Mouse (Mus musculus) forebrain, embryonic 12.5 days (tissue): Measurements from ENCODE around the gene Ldhc. TPM values are rescaled to one million over a fixed set of nuclear protein-coding genes. Genes with fewer than 3 reads are reported as not detected.
"Not testable (repeated sequence)": the region's sequence is repeated elsewhere in the genome, so short reads cannot be mapped to it uniquely, and the experiment has no call there.

ENCODE experiments used
- ATAC-seq: fragments of 200-750 bp; cut with Nextera tagmentation; 2 replicates; pipeline ENCODE4 v1.8.0; 2017; ENCODE audit warnings: moderate TSS enrichment; ENCODE audit not compliant: low FRiP score
- H3K27ac ChIP-seq: fragments of 300-500 bp; sonication (generic); 2 replicates; pipeline ENCODE4 v1.5.1; 2016; ENCODE audit warnings: mild to moderate bottlenecking
- H3K27me3 ChIP-seq: fragments of 300-500 bp; sonication (generic); 2 replicates; pipeline ENCODE4 v1.6.1; 2016; ENCODE audit warnings: mild to moderate bottlenecking
- H3K36me3 ChIP-seq: fragments of 300-500 bp; sonication (generic); replicated peaks from 2 replicates; pipeline ENCODE4 v1.6.1; 2016; ENCODE audit warnings: mild to moderate bottlenecking
- H3K4me1 ChIP-seq: fragments of 300-500 bp; sonication (generic); 2 replicates; pipeline ENCODE4 v1.6.1; 2016
- H3K4me2 ChIP-seq: fragments of 300-500 bp; sonication (generic); 2 replicates; pipeline ENCODE4 v1.6.1; 2016; ENCODE audit warnings: mild to moderate bottlenecking, moderate library complexity
- H3K4me3 ChIP-seq: fragments of 300-500 bp; sonication (generic); replicated peaks from 2 replicates; pipeline ENCODE4 v1.5.1; 2016; ENCODE audit warnings: mild to moderate bottlenecking
- H3K9ac ChIP-seq: fragments of 300-500 bp; sonication (generic); 2 replicates; pipeline ENCODE4 v1.6.1; 2016; ENCODE audit warnings: mild to moderate bottlenecking
- H3K9me3 ChIP-seq: fragments of 300-500 bp; sonication (generic); 2 replicates; pipeline ENCODE4 v1.6.1; 2016
- WGBS: fragments of 180-500 bp; shearing (Covaris S2); methylation state at CpG from one replicate; pipeline ENCODE4 v1.1.7; 2016; 5-methylcytosine and 5-hydroxymethylcytosine counted together
- polyA plus RNA-seq: library from polyadenylated mRNA; unstranded; fragments of >200 nt; fragmentation: Nextera tagmentation; extraction: Ambion mirVana; gene quantifications from 2 replicates; pipeline ENCODE4 v1.2.1, GENCODE M21; 2016

Ldhc gene
- polyA plus RNA-seq, 1 experiment from 2014 or later, result not detected

DNA sequence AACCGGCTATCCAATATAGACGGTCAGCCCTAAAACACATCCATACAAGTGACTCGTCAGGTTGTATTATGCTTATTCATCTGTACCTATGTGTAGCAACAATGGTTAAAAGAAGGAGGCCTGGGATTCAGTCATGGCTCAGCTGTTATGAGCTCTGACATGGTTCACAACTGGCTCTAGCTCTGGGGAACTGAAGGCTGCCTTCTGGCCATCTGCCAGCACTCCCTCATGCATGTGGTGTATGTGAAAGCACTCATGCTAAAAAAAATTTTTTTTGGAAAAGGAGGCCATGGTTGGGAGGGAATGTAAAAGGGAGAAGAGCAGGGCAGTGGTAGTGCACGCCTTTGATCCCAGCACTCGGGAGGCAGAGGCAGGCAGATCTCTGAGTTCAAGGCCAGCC lies 18.8 kb downstream of the Ldhc start:
- no peaks in the 10 kb centered on the region for H3K9me3 ChIP-seq

GRCm38 (mm10) chr7:46880992-46881391 lies 20.0 kb downstream of the Ldhc start:
- ATAC-seq, result no peak
- no peak overlapping the region for H3K4me2 ChIP-seq
- WGBS, result 82% methylated on average over 1 of the region's 2 CpGs

More for the DNA sequence above, 18.8 kb downstream of the Ldhc start:
- Histone ChIP-seq H3K36me3 (peaks cover 9% of the 10 kb centered on the region), H3K4me1 (no peaks in the 10 kb centered on the region), H3K27ac (no peak overlapping the region), H3K4me2 (no peak overlapping the region), H3K27me3 (no peaks in the 10 kb centered on the region), H3K9ac (no peak overlapping the region), H3K4me3 (no peak overlapping the region)
- no peak for ATAC-seq
- 92% methylated on average over 5 of the region's 5 CpGs for WGBS

DNA sequence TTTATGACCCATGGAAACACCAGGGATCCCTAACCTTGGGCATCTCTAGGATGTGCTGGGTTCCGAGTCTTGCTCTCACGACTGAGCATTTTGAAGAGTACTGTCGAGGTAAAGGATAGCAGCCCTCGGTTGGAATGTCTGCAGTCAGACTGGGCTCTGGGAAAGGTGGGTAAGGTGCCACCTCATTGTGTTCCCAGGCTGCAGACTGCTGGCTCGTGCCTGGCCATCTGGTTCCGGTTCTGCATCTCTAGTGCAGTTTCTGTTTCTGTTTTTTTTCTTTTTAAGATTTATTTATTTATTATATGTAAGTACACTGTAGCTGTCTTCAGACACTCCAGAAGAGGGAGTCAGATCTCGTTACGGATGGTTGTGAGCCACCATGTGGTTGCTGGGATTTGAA lies 20.9 kb downstream of the Ldhc start:
- H3K27ac ChIP-seq, H3K9me3 ChIP-seq, H3K27me3 ChIP-seq, H3K4me1 ChIP-seq, H3K9ac ChIP-seq, H3K4me3 ChIP-seq, H3K4me2 ChIP-seq, ATAC-seq: not testable (repeated sequence)
- WGBS, result 89% methylated on average over 8 of the region's 8 CpGs
- H3K36me3 ChIP-seq, result peaks cover 30% of the 10 kb centered on the region

More at GRCm38 (mm10) chr7:46880992-46881391, 20.0 kb downstream of the Ldhc start:
- Histone ChIP-seq H3K9me3 (no peaks in the 10 kb centered on the region), H3K27me3 (no peaks in the 10 kb centered on the region), H3K4me1 (no peaks in the 10 kb centered on the region), H3K4me3 (no peak overlapping the region), H3K36me3 (peaks cover 20% of the 10 kb centered on the region), H3K9ac (no peak overlapping the region), H3K27ac (no peak overlapping the region)

DNA sequence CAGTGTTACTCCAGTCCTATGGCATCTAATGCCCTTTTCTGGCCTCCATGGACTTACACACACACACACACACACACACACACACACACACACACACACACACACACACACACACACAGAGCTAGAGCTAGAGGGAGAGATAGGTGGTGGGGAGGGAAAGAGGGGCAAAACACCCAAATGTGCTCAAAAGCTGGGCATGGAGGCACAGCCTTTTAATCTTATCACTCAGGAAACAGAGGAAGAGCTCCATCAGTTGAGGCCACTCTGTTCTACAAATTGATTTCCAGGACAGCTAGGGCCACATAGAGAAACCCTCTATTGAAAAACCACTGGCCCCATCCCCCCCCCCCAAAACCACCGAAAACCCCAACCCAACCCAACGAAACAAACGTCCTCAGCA lies 22.3 kb downstream of the Ldhc start:
- 86% methylated on average over 3 of the region's 3 CpGs for WGBS
- peaks cover 43% of the 10 kb centered on the region for H3K36me3 ChIP-seq

DNA sequence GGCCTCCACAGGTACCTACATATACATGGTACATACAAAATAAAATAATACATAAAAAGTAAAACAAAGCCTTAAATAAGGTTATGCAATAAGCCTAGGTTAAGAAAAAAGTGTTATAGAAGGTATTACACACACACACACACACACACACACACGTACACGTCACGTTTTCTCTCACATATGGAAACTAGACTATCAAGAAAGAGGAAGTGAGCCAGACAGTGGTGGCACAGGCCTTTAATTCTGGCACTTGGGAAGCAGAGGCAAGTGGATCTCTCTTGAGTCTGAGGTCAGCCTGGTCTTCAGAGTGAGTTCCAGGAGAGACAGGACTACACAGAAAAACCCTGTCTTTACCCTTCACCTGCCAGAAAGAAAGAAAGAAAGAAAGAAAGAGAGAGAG lies 34.5 kb downstream of the Ldhc start:
- H3K36me3 ChIP-seq, result peaks cover 90% of the 10 kb centered on the region
- no peak overlapping the region for H3K27ac ChIP-seq
- WGBS, result 94% methylated on average over 3 of the region's 3 CpGs
- H3K9ac ChIP-seq, result no peak overlapping the region
- no peak overlapping the region for H3K4me3 ChIP-seq
- no peak overlapping the region for H3K4me2 ChIP-seq
- no peaks in the 10 kb centered on the region for H3K27me3 ChIP-seq
- no peaks in the 10 kb centered on the region for H3K9me3 ChIP-seq
- no peaks in the 10 kb centered on the region for H3K4me1 ChIP-seq
- no peak for ATAC-seq

More for the DNA sequence above, 22.3 kb downstream of the Ldhc start:
- Histone ChIP-seq H3K9ac (no peak overlapping the region), H3K4me1 (no peaks in the 10 kb centered on the region), H3K4me2 (no peak overlapping the region), H3K9me3 (no peaks in the 10 kb centered on the region), H3K27me3 (no peaks in the 10 kb centered on the region), H3K27ac (no peak overlapping the region), H3K4me3 (no peak overlapping the region)
- no peak for ATAC-seq

- Histone ChIP-seq H3K4me2 (no peak overlapping the region), H3K4me3 (no peak overlapping the region), H3K4me1 (no peaks in the 10 kb centered on the region), H3K9me3 (no peaks in the 10 kb centered on the region), H3K27me3 (no peaks in the 10 kb centered on the region), H3K27ac (no peak overlapping the region), H3K36me3 (peaks cover 82% of the 10 kb centered on the region), H3K9ac (no peak overlapping the region)
- 90% methylated on average over 3 of the region's 3 CpGs for WGBS
- no peak for ATAC-seq
Observed at GRCm38 (mm10) chr7:46899343-46899742, 38.3 kb downstream of the Ldhc start.

DNA sequence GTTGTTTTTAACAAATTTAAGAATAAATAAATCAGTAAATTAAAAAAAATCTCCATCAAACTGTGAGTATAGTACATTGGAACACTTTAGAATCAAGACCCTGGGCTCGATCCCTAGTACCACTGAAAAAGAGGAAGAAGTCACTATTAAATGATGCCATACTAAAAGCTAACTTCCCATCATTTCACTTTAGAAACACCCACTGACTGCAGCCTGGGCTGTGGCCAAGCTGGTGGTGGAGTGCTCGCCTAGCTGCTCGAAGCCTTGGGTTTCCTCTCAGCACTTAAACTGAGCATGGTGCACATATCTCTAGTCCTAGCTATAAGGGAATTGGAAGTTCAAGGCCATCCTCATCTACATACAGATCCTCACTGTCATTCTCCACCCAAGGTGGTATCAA lies 50.2 kb downstream of the Ldhc start:
- no peak overlapping the region for H3K9ac ChIP-seq
- peaks cover 4% of the 10 kb centered on the region; the same call in 1 of the 2 replicates for H3K4me1 ChIP-seq
- H3K36me3 ChIP-seq, result peaks cover 81% of the 10 kb centered on the region
- no peak overlapping the region for H3K27ac ChIP-seq
- H3K4me3 ChIP-seq, result no peak overlapping the region
- no peaks in the 10 kb centered on the region for H3K27me3 ChIP-seq
- ATAC-seq, result no peak
- WGBS, result 98% methylated on average over 3 of the region's 3 CpGs
- no peaks in the 10 kb centered on the region for H3K9me3 ChIP-seq
- no peak overlapping the region for H3K4me2 ChIP-seq

- ATAC-seq, result no peak
- peaks cover 32% of the 10 kb centered on the region for H3K4me1 ChIP-seq
- H3K4me3 ChIP-seq, result no peak overlapping the region
- H3K9me3 ChIP-seq, result no peaks in the 10 kb centered on the region
- H3K27me3 ChIP-seq, result no peaks in the 10 kb centered on the region
- H3K36me3 ChIP-seq, result peaks cover 38% of the 10 kb centered on the region
- no peak overlapping the region for H3K4me2 ChIP-seq
- H3K27ac ChIP-seq, result no peak overlapping the region
- H3K9ac ChIP-seq, result no peak overlapping the region
- 86% methylated on average over 3 of the region's 3 CpGs for WGBS
Observed at GRCm38 (mm10) chr7:46916376-46916775, 55.4 kb downstream of the Ldhc start.

DNA sequence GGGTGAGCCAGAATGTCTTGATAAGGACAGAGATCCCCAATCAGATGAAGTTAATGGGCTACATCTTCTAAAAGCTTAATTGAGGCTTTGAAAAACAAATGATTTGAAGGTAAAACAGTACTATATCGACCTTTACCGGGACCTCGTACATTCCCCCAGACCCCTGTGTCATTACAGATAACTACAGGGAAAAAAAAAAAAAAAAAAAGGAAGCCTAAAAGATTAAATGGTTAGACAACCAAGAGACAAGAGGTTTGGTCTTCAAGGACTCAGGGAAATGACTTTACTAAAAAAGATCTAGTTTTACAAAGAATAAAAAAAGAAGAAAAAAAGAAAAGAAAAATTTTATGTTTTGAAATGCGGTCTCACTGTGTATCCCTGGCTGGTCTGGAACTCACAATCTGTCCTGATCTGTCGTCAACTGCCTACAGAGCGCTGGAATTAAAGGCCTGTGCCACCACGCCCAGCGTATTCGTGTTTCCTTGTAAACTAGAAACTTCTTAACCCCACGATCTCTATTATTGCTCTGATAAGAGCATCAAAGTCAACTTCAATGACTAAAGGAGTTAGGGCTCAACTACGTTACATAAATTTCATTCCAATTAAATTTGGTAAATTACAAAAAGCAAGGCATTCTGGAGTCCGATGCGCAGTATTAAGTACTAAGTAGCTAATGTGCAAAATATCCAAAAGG lies 57.8 kb downstream of the Ldhc start:
- Histone ChIP-seq H3K4me2 (peak overlapping the region; percentile 61), H3K27me3 (no peaks in the 10 kb centered on the region), H3K27ac (peak overlapping the region; percentile 92; the same call in 1 of the 2 replicates), H3K9ac (peak overlapping the region; percentile 93), H3K9me3 (no peaks in the 10 kb centered on the region), H3K36me3 (peaks cover 15% of the 10 kb centered on the region; the same call in 1 of the 2 replicates), H3K4me1 (peaks cover 32% of the 10 kb centered on the region), H3K4me3 (peak overlapping the region; percentile 71)
- ATAC-seq, result no peak
- WGBS, result 20% methylated on average over 13 of the region's 13 CpGs

- H3K4me1 ChIP-seq, result peaks cover 32% of the 10 kb centered on the region
- peak within 1 kb of the TSS; percentile 93 for H3K9ac ChIP-seq
- H3K27me3 ChIP-seq, result no peaks in the 10 kb centered on the region
- H3K4me2 ChIP-seq, result peak within 1 kb of the TSS; percentile 69
- H3K27ac ChIP-seq, result peak within 1 kb of the TSS; percentile 92
- peak within 1 kb of the TSS; percentile 71 for H3K4me3 ChIP-seq
- WGBS, result under 1% methylated on average over 75 of the region's 75 CpGs
- H3K36me3 ChIP-seq, result peaks cover 15% of the 10 kb centered on the region; the same call in 1 of the 2 replicates
- H3K9me3 ChIP-seq, result no peaks in the 10 kb centered on the region
- peak; percentile 96 for ATAC-seq
Observed at GRCm38 (mm10) chr7:46919551-46920176, 58.7 kb downstream of the Ldhc start, which contains the start of gene Tsg101. Gene Tsg101, minus strand, starts transcription at chr7:46919969.

- H3K9ac ChIP-seq, result no peak overlapping the region
- peaks cover 22% of the 10 kb centered on the region for H3K4me1 ChIP-seq
- no peak for ATAC-seq
- H3K4me2 ChIP-seq, result no peak overlapping the region
- no peak overlapping the region for H3K4me3 ChIP-seq
- no peaks in the 10 kb centered on the region for H3K27me3 ChIP-seq
- no peak overlapping the region for H3K27ac ChIP-seq
- no peaks in the 10 kb centered on the region for H3K9me3 ChIP-seq
- 87% methylated on average over 4 of the region's 4 CpGs for WGBS
- H3K36me3 ChIP-seq, result 0 out of 2 replicates have a peak, but pooled peaks cover 3% of the 10 kb centered on the region
Observed at GRCm38 (mm10) chr7:46922075-46922474, 61.1 kb downstream of the Ldhc start.
